In genomic region chr11:89299116-89299783, GRCm38 (mm10) we compare ENCODE assay signal across 8 mouse cellular contexts. TPM values are rescaled to one million over a fixed set of nuclear protein-coding genes. Genes with fewer than 3 reads are reported as not detected.
DNase-seq lines count a peak whose midpoint lies in the region; ATAC-seq and TF ChIP-seq lines count a peak whose summit lies in the region.

No protein-coding gene starts in this region.

- TF ChIP-seq CTCF in kidney, adult 2 months (conservative IDR thresholded peaks at IDR 0.05; ENCODE audit: insufficient read depth, insufficient read length, low read depth, low read length), result no peak

- 0 out of 2 replicates have a peak, but pooled peaks cover 2% of the 10 kb centered on the region for H3K4me1 ChIP-seq in kidney, adult 2 months (ENCODE audit: control insufficient read depth, insufficient read depth, low read length)
- peaks cover 39% of the 10 kb centered on the region for H3K4me1 ChIP-seq in forebrain, embryonic 15.5 days
- H3K4me1 ChIP-seq in midbrain, embryonic 15.5 days, result peaks cover 34% of the 10 kb centered on the region

- peaks cover 4% of the 10 kb centered on the region for H3K27me3 ChIP-seq in kidney, adult 2 months (replicated peaks; ENCODE audit: control insufficient read depth, insufficient read depth, low read length)
- peaks cover 3% of the 10 kb centered on the region; the same call in 1 of the 2 replicates for H3K27me3 ChIP-seq in forebrain, embryonic 15.5 days
- no peaks in the 10 kb centered on the region; the same call in 1 of the 2 replicates for H3K27me3 ChIP-seq in midbrain, embryonic 15.5 days (replicated peaks)

- TF ChIP-seq POLR2A in kidney, adult 2 months (IDR thresholded peaks at IDR 0.05; ENCODE audit: low read depth, low read length), result no peak

- DNase-seq in kidney, adult 2 months, result peak; percentile 17
- no peak for DNase-seq in kidney, adult 9 months
- peak; percentile 71 for DNase-seq in ZHBTc4 (ENCODE audit: low read depth, low spot score)
- peak; percentile 47 for DNase-seq in kidney, postnatal 10 days
- DNase-seq in thymus, postnatal 10 days (ENCODE audit: low spot score in 2 of 2), result no peak
- DNase-seq in frontal cortex, postnatal 25 days (ENCODE audit: low spot score in 2 of 2), result no peak

- no peaks in the 10 kb centered on the region for H3K9me3 ChIP-seq in forebrain, embryonic 15.5 days
- H3K9me3 ChIP-seq in midbrain, embryonic 15.5 days, result no peaks in the 10 kb centered on the region

- peak; percentile 23 for ATAC-seq in forebrain, embryonic 15.5 days (replicated peaks)
- ATAC-seq in midbrain, embryonic 15.5 days (replicated peaks), result peak; percentile 41

- H3K27ac ChIP-seq in kidney, adult 2 months (ENCODE audit: insufficient read depth, low read depth, low read length), result no peak overlapping the region
- peak overlapping the region; percentile 77 for H3K27ac ChIP-seq in forebrain, embryonic 15.5 days (replicated peaks)
- peak overlapping the region; percentile 63 for H3K27ac ChIP-seq in midbrain, embryonic 15.5 days

- peak overlapping the region; percentile 17; the same call in 1 of the 2 replicates for H3K4me3 ChIP-seq in kidney, adult 2 months (ENCODE audit: insufficient read depth, low read depth, low read length)
- H3K4me3 ChIP-seq in forebrain, embryonic 15.5 days, result peak overlapping the region; percentile 50
- peak overlapping the region; percentile 62 for H3K4me3 ChIP-seq in midbrain, embryonic 15.5 days

- WGBS in kidney, adult 2 months, result 3% methylated on average over 28 of the region's 36 CpGs
- WGBS in forebrain, embryonic 15.5 days, result under 1% methylated on average over 31 of the region's 36 CpGs
- WGBS in midbrain, embryonic 15.5 days, result under 1% methylated on average over 23 of the region's 36 CpGs

- peak overlapping the region; percentile 43; the same call in 1 of the 2 replicates for H3K9ac ChIP-seq in forebrain, embryonic 15.5 days (replicated peaks)
- peak overlapping the region; percentile 28 for H3K9ac ChIP-seq in midbrain, embryonic 15.5 days

- peak overlapping the region; percentile 90 for H3K4me2 ChIP-seq in forebrain, embryonic 15.5 days (replicated peaks)
- H3K4me2 ChIP-seq in midbrain, embryonic 15.5 days, result peak overlapping the region; percentile 90

- H3K36me3 ChIP-seq in kidney, adult 2 months (ENCODE audit: control insufficient read depth, insufficient read depth, low read length), result no peaks in the 10 kb centered on the region
- no peaks in the 10 kb centered on the region for H3K36me3 ChIP-seq in forebrain, embryonic 15.5 days
- H3K36me3 ChIP-seq in midbrain, embryonic 15.5 days (replicated peaks), result no peaks in the 10 kb centered on the region

RNA-seq across cellular contexts. Expression of gene Nog, which starts 2.9 kb away (rescaled TPM):
- polyA plus RNA-seq in kidney, adult 2 months (2012; rRNA removed), result 0.66 and 1.1 TPM in 2 replicates
- 3.6 and 4.3 TPM in 2 replicates for polyA plus RNA-seq in forebrain, embryonic 15.5 days (2015; fragmentation: Nextera tagmentation; extraction: Ambion mirVana)
- 3.6 and 3.8 TPM in 2 replicates for polyA plus RNA-seq in midbrain, embryonic 15.5 days (2015; fragmentation: Nextera tagmentation; extraction: Ambion mirVana)

Comparison
In these comparisons a context has a peak if more than half of its experiments do, and no peak if none do; other contexts are left out.
1. DNase-seq: peak in kidney, adult 2 months (single experiment), ZHBTc4 (single experiment) and kidney, postnatal 10 days (single experiment); none in kidney, adult 9 months (single experiment), thymus, postnatal 10 days (0 of 2) and frontal cortex, postnatal 25 days (0 of 2).
2. Peak in every context shown above with its lines, with median percentiles within 50 percentile points of each other: H3K4me3 ChIP-seq.